Mouse (Mus musculus) G1E (cell line): ENCODE data around the gene Sap30bp. TPM values are rescaled to one million over a fixed set of nuclear protein-coding genes. Genes with fewer than 3 reads are reported as not detected.

ENCODE experiments used
- ATAC-seq: 2 replicates; pipeline ENCODE4 v1.8.0; 2016; ENCODE audit warnings: mild to moderate bottlenecking; ENCODE audit not compliant: insufficient number of reproducible peaks, poor library complexity, low FRiP score, severe bottlenecking; ENCODE audit errors: extremely low read depth
- DNase-seq: peaks from one replicate; pipeline ENCODE4 v3.0.0; 2012; ENCODE audit warnings: low spot score
- H3K27me3 ChIP-seq: 2 replicates; pipeline ENCODE4 v1.6.1; 2012; ENCODE audit warnings: mild to moderate bottlenecking, low read length, inconsistent platforms; ENCODE audit not compliant: insufficient read depth
- H3K36me3 ChIP-seq: replicated peaks from 2 replicates; pipeline ENCODE3; 2012; ENCODE audit warnings: mild to moderate bottlenecking, inconsistent platforms
- H3K4me1 ChIP-seq: 2 replicates; pipeline ENCODE4 v1.6.1; 2012; ENCODE audit warnings: low read depth, low read length, inconsistent platforms, mixed read lengths; ENCODE audit not compliant: insufficient read depth
- H3K4me3 ChIP-seq: 2 replicates; pipeline ENCODE4 v1.5.1; 2012; ENCODE audit warnings: low read depth, mild to moderate bottlenecking, inconsistent platforms, low read length, moderate library complexity, mixed read lengths
- H3K9me3 ChIP-seq: replicated peaks from 2 replicates; pipeline ENCODE4 v1.6.1; 2012; ENCODE audit warnings: inconsistent platforms
- CTCF ChIP-seq: IDR thresholded peaks from 2 replicates; pipeline ENCODE4 v1.5.1; 2012; ENCODE audit warnings: low read depth, low read length, inconsistent platforms, mixed read lengths
- GATA1 ChIP-seq: IDR thresholded peaks from 2 replicates; pipeline ENCODE4 v1.6.1; 2012; ENCODE audit warnings: borderline replicate concordance, low read length, inconsistent platforms, mixed read lengths
- GATA2 ChIP-seq: IDR thresholded peaks from 2 replicates; pipeline ENCODE4 v1.6.1; 2012; ENCODE audit warnings: low read depth, low read length, inconsistent platforms, borderline replicate concordance
- POLR2AphosphoS5 ChIP-seq: IDR thresholded peaks from 2 replicates; pipeline ENCODE4 v1.6.1; 2012; ENCODE audit warnings: low read depth, low read length, inconsistent platforms; ENCODE audit not compliant: insufficient replicate concordance
- TAL1 ChIP-seq: conservative IDR thresholded peaks from 2 replicates; pipeline ENCODE4 v1.6.1; 2012; ENCODE audit warnings: low read depth, low read length, inconsistent platforms, mixed read lengths
- polyA plus RNA-seq: library from polyadenylated mRNA; stranded (reverse); fragments of >175 nt; gene quantifications from 2 replicates; pipeline ENCODE4 v1.2.3, GENCODE M21; 2012
- total RNA-seq, 2 experiments: library from RNA; stranded (forward) in 1 of 2; stranded (reverse) in 1 of 2; fragments of 200-1000 nt in 1 of 2; fragments of >200 nt in 1 of 2; fragmentation: Nextera tagmentation in 1 of 2; gene quantifications; 2 replicates each; pipeline ENCODE4 v1.2.3; 2014 to 2017

The Sap30bp gene
- total and polyA plus RNA-seq, 3 experiments = 27.8 to 131 (median 30.8) TPM

GRCm38 (mm10) chr11:116000607-116001006 lies 67.5 kb downstream of the Sap30bp start:
- Histone ChIP-seq H3K36me3 (peaks cover 4% of the 10 kb centered on the region), H3K4me3 (no peak overlapping the region), H3K9me3 (peaks cover 7% of the 10 kb centered on the region), H3K27me3 (peaks cover 65% of the 10 kb centered on the region), H3K4me1 (peaks cover 38% of the 10 kb centered on the region)
- DNase-seq (no peak), ATAC-seq (no peak)
- TF ChIP-seq TAL1 = no peak
- TF ChIP-seq CTCF = no peak
- TF ChIP-seq GATA2 = no peak
- no peak for TF ChIP-seq POLR2AphosphoS5
- TF ChIP-seq GATA1 = no peak

DNA sequence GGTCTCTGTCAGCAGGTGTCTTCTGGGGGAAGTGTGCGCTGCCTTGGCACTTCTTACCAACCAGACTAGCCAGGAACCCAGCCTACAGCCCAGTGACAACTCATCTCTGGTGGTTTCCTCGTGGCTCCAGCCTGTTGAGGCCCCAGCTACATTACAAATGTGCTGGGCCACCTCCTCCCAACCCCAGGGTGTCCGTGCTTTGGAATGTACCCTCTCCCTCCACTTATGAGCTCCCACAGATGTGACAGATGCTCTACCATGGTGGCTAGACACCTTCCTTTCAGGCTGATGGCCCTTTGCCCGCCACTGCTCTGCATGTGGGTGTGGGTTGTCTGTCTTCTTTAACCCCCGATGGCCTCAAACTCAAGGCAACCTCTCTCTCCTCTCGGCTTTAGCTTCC lies 68.6 kb downstream of the Sap30bp start:
- peaks cover 49% of the 10 kb centered on the region for H3K4me1 ChIP-seq
- peaks cover 59% of the 10 kb centered on the region for H3K27me3 ChIP-seq
- no peak for DNase-seq
- H3K9me3 ChIP-seq = peaks cover 7% of the 10 kb centered on the region
- no peak for TF ChIP-seq CTCF
- no peak for TF ChIP-seq TAL1
- TF ChIP-seq GATA1 = no peak
- no peak for TF ChIP-seq POLR2AphosphoS5
- no peak for TF ChIP-seq GATA2
- no peak overlapping the region for H3K4me3 ChIP-seq
- peaks cover 15% of the 10 kb centered on the region for H3K36me3 ChIP-seq
- ATAC-seq = no peak

DNA sequence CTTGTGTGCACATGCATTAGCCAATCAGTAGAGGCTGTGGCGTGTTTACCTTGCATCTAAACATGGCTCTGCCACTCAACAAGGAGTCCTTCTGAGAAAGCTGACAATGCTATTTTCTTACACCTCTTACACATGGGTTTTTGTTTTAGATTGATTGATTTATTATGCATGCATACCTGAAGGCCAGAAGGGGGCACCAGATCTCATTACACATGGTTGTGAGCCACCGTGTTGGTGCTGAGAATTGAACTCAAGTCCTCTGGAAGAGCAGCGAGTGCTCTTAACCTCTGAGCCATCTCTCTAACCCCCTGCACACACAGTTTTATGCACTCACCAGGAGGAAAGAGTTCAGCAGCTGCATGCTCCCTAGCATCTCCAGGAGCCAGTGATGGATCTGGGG lies 69.8 kb downstream of the Sap30bp start:
- peaks cover 60% of the 10 kb centered on the region for H3K4me1 ChIP-seq
- peaks cover 48% of the 10 kb centered on the region for H3K27me3 ChIP-seq
- H3K9me3 ChIP-seq = peaks cover 7% of the 10 kb centered on the region
- no peak overlapping the region for H3K4me3 ChIP-seq
- DNase-seq (no peak), ATAC-seq (no peak)
- TF ChIP-seq GATA2 = no peak
- TF ChIP-seq CTCF = no peak
- no peak for TF ChIP-seq TAL1
- no peak for TF ChIP-seq GATA1
- no peak for TF ChIP-seq POLR2AphosphoS5
- peaks cover 27% of the 10 kb centered on the region for H3K36me3 ChIP-seq

DNA sequence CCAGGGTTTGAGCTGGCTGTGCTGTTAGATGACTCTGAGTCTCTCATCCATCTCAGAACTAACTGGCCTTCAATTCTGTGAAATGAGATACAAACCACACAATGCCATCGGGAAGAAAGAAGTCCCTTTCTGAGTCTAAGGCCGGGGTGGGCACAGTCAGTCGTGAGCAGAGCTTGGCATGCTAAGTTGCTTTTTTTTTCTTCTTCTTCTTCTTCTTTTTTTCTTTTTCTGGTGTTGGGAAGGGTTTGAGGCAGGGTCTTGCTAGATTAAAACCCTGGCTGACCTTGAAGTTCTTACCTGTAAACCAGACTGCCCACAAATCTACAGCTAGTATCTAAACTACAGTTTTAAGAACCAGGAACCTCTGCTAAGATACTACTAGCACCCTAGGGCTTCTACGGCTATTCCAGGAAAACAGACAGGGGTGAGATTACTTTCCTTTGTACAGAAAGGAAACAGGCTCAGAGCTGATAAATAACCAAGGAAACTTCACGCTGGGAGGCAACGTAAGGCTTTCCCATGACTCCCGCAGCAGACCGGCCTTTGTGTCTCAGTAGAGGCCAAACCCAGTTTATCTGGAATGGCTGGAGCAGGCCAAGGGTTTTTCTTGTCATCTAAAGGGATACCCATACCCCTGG lies 71.2 kb downstream of the Sap30bp start:
- H3K36me3 ChIP-seq = peaks cover 41% of the 10 kb centered on the region
- peaks cover 68% of the 10 kb centered on the region for H3K4me1 ChIP-seq
- DNase-seq (no peak), ATAC-seq (no peak)
- peaks cover 7% of the 10 kb centered on the region for H3K9me3 ChIP-seq
- TF ChIP-seq CTCF = no peak
- TF ChIP-seq GATA2 = no peak
- TF ChIP-seq TAL1 = no peak
- TF ChIP-seq POLR2AphosphoS5 = no peak
- TF ChIP-seq GATA1 = no peak
- H3K4me3 ChIP-seq = peak overlapping the region; percentile 66; the same call in 1 of the 2 replicates
- peaks cover 44% of the 10 kb centered on the region for H3K27me3 ChIP-seq

GRCm38 (mm10) chr11:116004840-116005700 lies 72.0 kb downstream of the Sap30bp start:
- Histone ChIP-seq H3K4me3 (peak overlapping the region; percentile 66; the same call in 1 of the 2 replicates), H3K4me1 (peaks cover 67% of the 10 kb centered on the region)
- TF ChIP-seq POLR2AphosphoS5 (no peak), CTCF (peak; percentile 13; the same call in 1 of the 2 replicates)

More at GRCm38 (mm10) chr11:116004840-116005700, 72.0 kb downstream of the Sap30bp start:
- peak; percentile 57 for DNase-seq
- peaks cover 39% of the 10 kb centered on the region for H3K27me3 ChIP-seq
- H3K9me3 ChIP-seq = peaks cover 7% of the 10 kb centered on the region
- ATAC-seq = peak; percentile 45; the same call in 1 of the 2 replicates
- peaks cover 49% of the 10 kb centered on the region for H3K36me3 ChIP-seq
